Mouse (Mus musculus) megakaryocyte-erythroid progenitor cell, adult 5-6 weeks (primary cell): Measurements from ENCODE around the gene Boc. TPM values are rescaled to one million over a fixed set of nuclear protein-coding genes. Genes with fewer than 3 reads are reported as not detected.

Source experiments
- ATAC-seq: replicated peaks from 2 replicates; pipeline ENCODE4 v1.8.0; 2016; ENCODE audit warnings: mild to moderate bottlenecking, inconsistent platforms; ENCODE audit not compliant: severe bottlenecking, poor library complexity, low FRiP score, low TSS enrichment
- total RNA-seq, 2 experiments: library from RNA; stranded (forward) in 1 of 2; stranded (reverse) in 1 of 2; fragments of 200-1000, 215-1000 nt in 1 of 2; fragments of >200 nt in 1 of 2; fragmentation: Nextera tagmentation in 1 of 2; gene quantifications; 2 replicates each; pipeline ENCODE4 v1.2.3; 2014 to 2017

The Boc gene
- total RNA-seq, 2 experiments from 2014 or later: not detected

- ATAC-seq: no peak
Observed at GRCm38 (mm10) chr16:44531239-44531797, 27.4 kb downstream of the Boc start.

- ATAC-seq: no peak
Observed at GRCm38 (mm10) chr16:44530829-44531228, 27.9 kb downstream of the Boc start.

- ATAC-seq: no peak
Observed at GRCm38 (mm10) chr16:44530191-44530590, 28.5 kb downstream of the Boc start.

- ATAC-seq: no peak
Observed at GRCm38 (mm10) chr16:44529691-44530090, 29.0 kb downstream of the Boc start.

- ATAC-seq: no peak
Observed at GRCm38 (mm10) chr16:44528955-44529354, 29.7 kb downstream of the Boc start.

GRCm38 (mm10) chr16:44527218-44527905, 31.3 kb downstream of the Boc start:
- ATAC-seq: no peak

- ATAC-seq: no peak
Observed at GRCm38 (mm10) chr16:44526689-44527088, 32.0 kb downstream of the Boc start.

- ATAC-seq: no peak
Observed at GRCm38 (mm10) chr16:44526044-44526443, 32.7 kb downstream of the Boc start.

- no peak for ATAC-seq
Observed at GRCm38 (mm10) chr16:44523595-44523994, 35.1 kb downstream of the Boc start.

GRCm38 (mm10) chr16:44516498-44516897, 42.2 kb downstream of the Boc start:
- ATAC-seq: no peak

- ATAC-seq: no peak
Observed at GRCm38 (mm10) chr16:44510521-44511213, 48.0 kb downstream of the Boc start.

- no peak for ATAC-seq
Observed at GRCm38 (mm10) chr16:44509458-44510344, 49.0 kb downstream of the Boc start.

GRCm38 (mm10) chr16:44508772-44509171, 49.9 kb downstream of the Boc start:
- ATAC-seq: no peak

- ATAC-seq: no peak
Observed at GRCm38 (mm10) chr16:44508025-44508424, 50.7 kb downstream of the Boc start.

GRCm38 (mm10) chr16:44507027-44507929, 51.4 kb downstream of the Boc start:
- no peak for ATAC-seq

GRCm38 (mm10) chr16:44505243-44505642, 53.5 kb downstream of the Boc start:
- ATAC-seq: no peak

GRCm38 (mm10) chr16:44502895-44503575, 55.7 kb downstream of the Boc start:
- ATAC-seq: 0 out of 2 replicates have a peak, but pooled peaks have one; percentile 34

GRCm38 (mm10) chr16:44502325-44502724, 56.4 kb downstream of the Boc start:
- ATAC-seq: no peak
